8 mouse cellular contexts compared by ENCODE assay signal in the genomic region with DNA sequence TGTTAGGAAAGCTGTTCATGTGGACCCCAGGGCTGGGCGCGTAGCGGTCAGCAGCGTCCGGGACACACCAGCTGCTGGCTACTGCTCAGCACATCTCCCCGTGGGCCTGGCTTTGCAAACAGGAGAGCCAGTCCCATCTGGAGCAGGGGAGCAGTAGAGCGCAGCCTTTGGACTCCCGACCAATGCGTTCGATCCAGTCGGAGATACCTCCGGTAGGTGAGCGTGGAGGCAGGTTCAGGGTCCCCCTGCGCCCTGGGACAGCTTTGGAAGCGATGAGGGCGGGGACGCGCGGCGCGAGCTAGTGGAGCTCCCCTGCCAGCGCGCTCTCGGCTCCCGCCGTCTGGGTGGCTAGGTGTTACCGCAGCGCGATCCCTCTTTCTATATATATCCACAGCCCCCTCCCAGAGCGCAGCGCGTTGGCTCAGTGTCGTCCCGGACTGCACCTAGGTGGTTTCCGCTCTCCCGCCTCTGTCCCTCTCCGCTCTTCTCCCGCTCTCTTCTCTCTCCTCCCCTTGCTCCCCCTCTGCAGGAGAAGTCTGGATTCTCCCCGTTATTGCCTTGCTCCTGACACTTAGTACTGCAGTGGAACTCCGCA. TPM values are rescaled to one million over a fixed set of nuclear protein-coding genes. Genes with fewer than 3 reads are reported as not detected.
A peak's percentile ranks its signal among the peaks of the same experiment; 100 is the strongest.
DNase-seq lines count a peak whose midpoint lies in the region; ATAC-seq and TF ChIP-seq lines count a peak whose summit lies in the region.

A gene (minus strand): TSS at position 357 of the 595 bp plus-strand sequence.

- H3K36me3 ChIP-seq in liver, embryonic 14.5 days (replicated peaks; ENCODE audit: control insufficient read depth, insufficient read depth, low read depth) = no peaks in the 10 kb centered on the region

- H3K4me3 ChIP-seq in liver, embryonic 14.5 days (ENCODE audit: insufficient read depth in 1 of 2, low read depth in 2 of 2, low read length in 2 of 2) = peak within 1 kb of the TSS; percentile 24 to 32

- no peaks in the 10 kb centered on the region for H3K9me3 ChIP-seq in liver, embryonic 14.5 days (ENCODE audit: control insufficient read depth, low read length)

- peak; percentile 43 for ATAC-seq in liver, embryonic 14.5 days (ENCODE audit: insufficient read depth)
- ATAC-seq in neutrophil, adult 5-6 weeks (ENCODE audit: extremely low read depth, insufficient number of reproducible peaks, low FRiP score, poor library complexity, severe bottlenecking) = no peak

- peak; percentile 31 for DNase-seq in thymus, postnatal 4 days
- no peak for DNase-seq in thymus, postnatal 36 days
- peak; percentile 62 for DNase-seq in embryo, embryonic 11 days
- no peak for DNase-seq in heart, adult 8-10 months (ENCODE audit: low spot score)
- peak; percentile 5 for DNase-seq in kidney, adult 9 months
- no peak for DNase-seq in liver, embryonic 14.5 days (ENCODE audit: low read depth in 3 of 3, low spot score in 3 of 3)
- DNase-seq in natural killer cell, adult 2 months (ENCODE audit: low spot score in 2 of 2) = no peak

- no peak within 1 kb of the TSS for H3K27ac ChIP-seq in liver, embryonic 14.5 days

- no peak for TF ChIP-seq CTCF in liver, embryonic 14.5 days (IDR thresholded peaks at IDR 0.05; ENCODE audit: low read depth)

- H3K4me1 ChIP-seq in liver, embryonic 14.5 days (replicated peaks; ENCODE audit: control insufficient read depth in 2 of 2, insufficient read depth in 2 of 2, low read length in 1 of 2) = no peaks in the 10 kb centered on the region

- TF ChIP-seq EP300 in liver, embryonic 14.5 days (IDR thresholded peaks at IDR 0.05; ENCODE audit: low read depth) = no peak

- H3K4me2 ChIP-seq in liver, embryonic 14.5 days (ENCODE audit: low read depth) = peak within 1 kb of the TSS; percentile 48

- no peak within 1 kb of the TSS for H3K9ac ChIP-seq in liver, embryonic 14.5 days (replicated peaks)

- 4% methylated on average over 40 of the region's 40 CpGs for WGBS in liver, embryonic 14.5 days (ENCODE audit: insufficient replicate concordance)

- H3K27me3 ChIP-seq in liver, embryonic 14.5 days (ENCODE audit: control insufficient read depth, insufficient read depth, low read length) = peaks cover 5% of the 10 kb centered on the region; the same call in 1 of the 2 replicates

RNA-seq across cellular contexts. Expression of the gene that starts here (rescaled TPM):
- 10 to 100 TPM; 12.8 to 28.0 (median 19.8) TPM for total RNA-seq in heart, adult 8-10 months (2022)
- polyA plus RNA-seq in liver, embryonic 14.5 days (2012; rRNA removed) = 1.0 TPM in 2 replicates
- polyA plus RNA-seq in liver, embryonic 14.5 days (2014; fragmentation: Nextera tagmentation; extraction: Ambion mirVana) = 0.48 and 0.71 TPM in 2 replicates
- total RNA-seq in neutrophil, adult 5-6 weeks (2017) = 21.4 and 22.2 TPM in 2 replicates

Comparison
In these comparisons a context has a peak if more than half of its experiments do, and no peak if none do; other contexts are left out.
1. DNase-seq: peak in thymus, postnatal 4 days (single experiment), embryo, embryonic 11 days (single experiment) and kidney, adult 9 months (single experiment); none in thymus, postnatal 36 days (0 of 2), heart, adult 8-10 months (single experiment), liver, embryonic 14.5 days (0 of 3) and natural killer cell, adult 2 months (0 of 2).